ENCODE assay signal across 9 mouse cellular contexts in the genomic region with DNA sequence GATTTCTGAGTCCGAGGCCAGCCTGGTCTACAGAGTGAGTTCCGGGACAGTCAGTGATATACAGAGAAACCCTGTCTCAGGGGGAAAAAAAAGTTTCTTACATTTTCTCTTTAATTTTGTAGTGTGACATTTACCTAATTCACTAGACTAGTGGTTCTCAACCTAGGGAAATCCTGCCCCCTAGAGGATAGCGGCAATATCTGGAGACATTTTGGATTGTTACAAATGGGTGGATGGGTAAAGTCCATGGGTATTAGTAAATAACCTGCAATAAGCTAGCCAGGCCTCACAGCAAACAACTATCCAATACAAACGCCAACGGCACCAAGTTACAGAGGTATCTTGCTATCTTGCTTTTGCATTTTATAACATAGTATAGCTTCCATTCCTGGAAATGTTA. TPM values are rescaled to one million over a fixed set of nuclear protein-coding genes. Genes with fewer than 3 reads are reported as not detected.
DNase-seq lines count a peak whose midpoint lies in the region; ATAC-seq and TF ChIP-seq lines count a peak whose summit lies in the region.
"Had no signal": no experiment of that assay in that cellular context is flagged by ENCODE, and none has a peak within 500 bp of the region (broad histone marks: within the 10 kb centered on the region; RNA-seq: fewer than 3 reads in every experiment).

No protein-coding gene starts in this region.

- WGBS in midbrain, postnatal 0 days = 75% methylated on average over 5 of the region's 5 CpGs
- WGBS in midbrain, embryonic 10.5 days = 77% methylated on average over 5 of the region's 5 CpGs
- WGBS in stomach, postnatal 0 days = 66% methylated on average over 5 of the region's 5 CpGs

- H3K4me1 ChIP-seq in midbrain, postnatal 0 days (ENCODE audit: insufficient read depth, low read length) = no peaks in the 10 kb centered on the region
- no peaks in the 10 kb centered on the region for H3K4me1 ChIP-seq in midbrain, embryonic 10.5 days
- H3K4me1 ChIP-seq in stomach, postnatal 0 days (replicated peaks; ENCODE audit: control insufficient read depth, insufficient read depth) = no peaks in the 10 kb centered on the region
- H3K4me1 ChIP-seq: heart, embryonic 13.5 days had no signal

- no peak overlapping the region for H3K9ac ChIP-seq in midbrain, postnatal 0 days (replicated peaks; ENCODE audit: low read length, poor library complexity, severe bottlenecking)
- no peak overlapping the region for H3K9ac ChIP-seq in stomach, postnatal 0 days (ENCODE audit: low read length)
- H3K9ac ChIP-seq: heart, embryonic 13.5 days had no signal

- peak; percentile 71 for TF ChIP-seq CTCF in midbrain, postnatal 0 days (IDR thresholded peaks at IDR 0.05)
- TF ChIP-seq CTCF in stomach, postnatal 0 days (IDR thresholded peaks at IDR 0.05; ENCODE audit: low read depth) = peak; percentile 82

- DNase-seq in cerebellum, adult 8-10 months = peak; percentile 47
- no peak for DNase-seq in cerebellum, adult 11-12 months
- peak; percentile 49 for DNase-seq in midbrain, postnatal 0 days (ENCODE audit: low spot score)
- DNase-seq in midbrain, embryonic 10.5 days (ENCODE audit: low spot score) = no peak
- DNase-seq in adrenal gland, postnatal 36 days = peak; percentile 56 to 75
- DNase-seq in heart, postnatal 10 days = peak; percentile 68 to 77
- peak; percentile 32 to 69 for DNase-seq in lung, adult 18-20 months
- DNase-seq in stomach, postnatal 0 days (ENCODE audit: low spot score) = peak; percentile 35

- H3K9me3 ChIP-seq in midbrain, postnatal 0 days (ENCODE audit: low read length) = no peaks in the 10 kb centered on the region
- no peaks in the 10 kb centered on the region for H3K9me3 ChIP-seq in midbrain, embryonic 10.5 days (replicated peaks)
- H3K9me3 ChIP-seq in stomach, postnatal 0 days (ENCODE audit: control insufficient read depth, low read length) = no peaks in the 10 kb centered on the region
- H3K9me3 ChIP-seq: heart, embryonic 13.5 days had no signal

- intact Hi-C loops in heart, postnatal 10 days (cut with DNase I) = loop anchor here (2.0 kb wide), 1 partner anchor 114 kb away; a partner anchor contains a TSS

- ATAC-seq in midbrain, postnatal 0 days (ENCODE audit: low FRiP score) = no peak
- no peak for ATAC-seq in stomach, postnatal 0 days (ENCODE audit: low FRiP score, low TSS enrichment)

- no peaks in the 10 kb centered on the region for H3K27me3 ChIP-seq in midbrain, postnatal 0 days (ENCODE audit: insufficient read depth, low read length)
- H3K27me3 ChIP-seq in midbrain, embryonic 10.5 days (ENCODE audit: low read depth, poor library complexity, severe bottlenecking) = no peaks in the 10 kb centered on the region
- no peaks in the 10 kb centered on the region for H3K27me3 ChIP-seq in stomach, postnatal 0 days (ENCODE audit: control insufficient read depth, insufficient read depth, low read length)
- H3K27me3 ChIP-seq: heart, embryonic 13.5 days had no signal

- no peak overlapping the region for H3K4me2 ChIP-seq in midbrain, postnatal 0 days (ENCODE audit: low read depth, low read length, poor library complexity, severe bottlenecking)
- H3K4me2 ChIP-seq in stomach, postnatal 0 days (replicated peaks; ENCODE audit: low read depth) = no peak overlapping the region
- H3K4me2 ChIP-seq: heart, embryonic 13.5 days had no signal

- H3K4me3 ChIP-seq in midbrain, postnatal 0 days (ENCODE audit: low read depth, low read length) = no peak overlapping the region
- H3K4me3 ChIP-seq in midbrain, embryonic 10.5 days = no peak overlapping the region
- no peak overlapping the region for H3K4me3 ChIP-seq in stomach, postnatal 0 days (ENCODE audit: low read depth, low read length)
- H3K4me3 ChIP-seq: heart, embryonic 13.5 days had no signal

- peaks cover 11% of the 10 kb centered on the region; the same call in 1 of the 2 replicates for H3K36me3 ChIP-seq in midbrain, postnatal 0 days (ENCODE audit: insufficient read depth, low read length)
- peaks cover 23% of the 10 kb centered on the region for H3K36me3 ChIP-seq in midbrain, embryonic 10.5 days
- no peaks in the 10 kb centered on the region for H3K36me3 ChIP-seq in stomach, postnatal 0 days (ENCODE audit: control insufficient read depth, insufficient read depth, low read length)

- TF ChIP-seq EP300 in stomach, postnatal 0 days (optimal IDR thresholded peaks at IDR 0.05) = no peak

- no peak overlapping the region for H3K27ac ChIP-seq in midbrain, postnatal 0 days (ENCODE audit: low read depth, low read length)
- no peak overlapping the region for H3K27ac ChIP-seq in midbrain, embryonic 10.5 days (replicated peaks)
- no peak overlapping the region for H3K27ac ChIP-seq in stomach, postnatal 0 days (replicated peaks)
- H3K27ac ChIP-seq: heart, embryonic 13.5 days had no signal

RNA-seq across cellular contexts. Expression of a gene that starts 15.1 kb away (rescaled TPM):
- total RNA-seq in midbrain, postnatal 0 days (2014; rRNA removed) = 32.3 and 33.6 TPM in 2 replicates
- polyA plus RNA-seq in midbrain, postnatal 0 days (2015; fragmentation: Nextera tagmentation; extraction: Ambion mirVana) = 6.3 and 7.7 TPM in 2 replicates
- 7.8 and 10.4 TPM in 2 replicates for polyA plus RNA-seq in midbrain, embryonic 10.5 days (2016; fragmentation: Nextera tagmentation; extraction: Ambion mirVana)
- total RNA-seq in adrenal gland, postnatal 36 days (2021) = 10 to 100 TPM; 41.7 to 46.9 TPM
- total RNA-seq in heart, postnatal 10 days (2021) = 10 to 100 TPM; 33.9 to 34.7 TPM
- 5.4 and 6.0 TPM in 2 replicates for polyA plus RNA-seq in stomach, postnatal 0 days (2015; fragmentation: Nextera tagmentation; extraction: Ambion mirVana)

RNA-seq across cellular contexts. Expression of a gene that starts 27.9 kb away (rescaled TPM):
- 11.0 and 14.8 TPM in 2 replicates for total RNA-seq in midbrain, postnatal 0 days (2014; rRNA removed)
- 9.7 and 9.8 TPM in 2 replicates for polyA plus RNA-seq in midbrain, postnatal 0 days (2015; fragmentation: Nextera tagmentation; extraction: Ambion mirVana)
- polyA plus RNA-seq in midbrain, embryonic 10.5 days (2016; fragmentation: Nextera tagmentation; extraction: Ambion mirVana) = 15.7 and 16.5 TPM in 2 replicates
- total RNA-seq in adrenal gland, postnatal 36 days (2021) = 10 to 100 TPM; 22.7 to 26.4 TPM
- 10 to 100 TPM; 25.6 to 31.4 TPM for total RNA-seq in heart, postnatal 10 days (2021)
- 11.5 and 12.3 TPM in 2 replicates for polyA plus RNA-seq in stomach, postnatal 0 days (2015; fragmentation: Nextera tagmentation; extraction: Ambion mirVana)

RNA-seq across cellular contexts. Expression of a gene that starts 28.0 kb away (rescaled TPM):
- 19.8 and 41.7 TPM in 2 replicates for total RNA-seq in midbrain, postnatal 0 days (2014; rRNA removed)
- 39.1 and 44.4 TPM in 2 replicates for polyA plus RNA-seq in midbrain, postnatal 0 days (2015; fragmentation: Nextera tagmentation; extraction: Ambion mirVana)
- 20.4 and 21.2 TPM in 2 replicates for polyA plus RNA-seq in midbrain, embryonic 10.5 days (2016; fragmentation: Nextera tagmentation; extraction: Ambion mirVana)
- total RNA-seq in adrenal gland, postnatal 36 days (2021) = 10 to 100 TPM; 13.6 to 20.9 TPM
- 10 to 100 TPM; 18.7 to 21.3 TPM for total RNA-seq in heart, postnatal 10 days (2021)
- polyA plus RNA-seq in stomach, postnatal 0 days (2015; fragmentation: Nextera tagmentation; extraction: Ambion mirVana) = 20.5 and 20.6 TPM in 2 replicates

Comparison
In these comparisons a context has a peak if more than half of its experiments do, and no peak if none do; other contexts are left out.
1. DNase-seq: peak in cerebellum, adult 8-10 months (single experiment), midbrain, postnatal 0 days (single experiment), adrenal gland, postnatal 36 days (2 of 2), heart, postnatal 10 days (2 of 2), lung, adult 18-20 months (2 of 2) and stomach, postnatal 0 days (single experiment); none in cerebellum, adult 11-12 months (single experiment) and midbrain, embryonic 10.5 days (single experiment).